Mouse (Mus musculus): ENCODE measurements at regions not wholly inside any gene's neighbourhood (a gene's known extent, or its start where the extent isn't known, plus 50 kb on each side); places are given as distances from the start of the nearest gene placed in this dataset.
A peak's percentile ranks its signal among the peaks of the same experiment; 100 is the strongest.

GRCm38 (mm10) chr15:51103948-51104347, 2780.8 kb upstream of the Gm7489 start:
- DNase-seq (ENCODE audit: low read depth, low spot score) = no peak

GRCm38 (mm10) chr15:51104362-51104761, 2780.3 kb upstream of the Gm7489 start:
- no peak for DNase-seq (ENCODE audit: low read depth, low spot score)

- DNase-seq (ENCODE audit: low read depth, low spot score) = no peak
Measured at GRCm38 (mm10) chr15:51104796-51105195, 2779.9 kb upstream of the Gm7489 start.

GRCm38 (mm10) chr15:51105359-51106008, 2779.2 kb upstream of the Gm7489 start:
- DNase-seq (ENCODE audit: low read depth, low spot score) = no peak

GRCm38 (mm10) chr15:51110186-51110585, 2774.5 kb upstream of the Gm7489 start:
- DNase-seq (ENCODE audit: low read depth, low spot score) = no peak

GRCm38 (mm10) chr15:51125896-51126295, 2758.8 kb upstream of the Gm7489 start:
- DNase-seq (ENCODE audit: low read depth, low spot score) = no peak

GRCm38 (mm10) chr15:51131017-51131416, 2753.7 kb upstream of the Gm7489 start:
- no peak for DNase-seq (ENCODE audit: low read depth, low spot score)

- no peak for DNase-seq (ENCODE audit: low read depth, low spot score)
Measured at GRCm38 (mm10) chr15:51136121-51136520, 2748.6 kb upstream of the Gm7489 start.

GRCm38 (mm10) chr15:51139507-51139906, 2745.2 kb upstream of the Gm7489 start:
- no peak for DNase-seq (ENCODE audit: low read depth, low spot score)

- DNase-seq (ENCODE audit: low read depth, low spot score) = no peak
Measured at GRCm38 (mm10) chr15:51173976-51174620, 2710.6 kb upstream of the Gm7489 start.

GRCm38 (mm10) chr15:51176466-51176865, 2708.2 kb upstream of the Gm7489 start:
- no peak for DNase-seq (ENCODE audit: low read depth, low spot score)

GRCm38 (mm10) chr15:51189134-51189533, 2695.6 kb upstream of the Gm7489 start:
- no peak for DNase-seq (ENCODE audit: low read depth, low spot score)

GRCm38 (mm10) chr15:51197466-51198158, 2687.1 kb upstream of the Gm7489 start:
- no peak for DNase-seq (ENCODE audit: low read depth, low spot score)

- no peak for DNase-seq (ENCODE audit: low read depth, low spot score)
Measured at GRCm38 (mm10) chr15:51203351-51203750, 2681.4 kb upstream of the Gm7489 start.

- peak; percentile 2 for DNase-seq (ENCODE audit: low read depth, low spot score)
Measured at GRCm38 (mm10) chr15:51206050-51206449, 2678.7 kb upstream of the Gm7489 start.

GRCm38 (mm10) chr15:51206773-51207172, 2677.9 kb upstream of the Gm7489 start:
- DNase-seq (ENCODE audit: low read depth, low spot score) = no peak

- DNase-seq (ENCODE audit: low read depth, low spot score) = no peak
Measured at GRCm38 (mm10) chr15:51234873-51235272, 2649.8 kb upstream of the Gm7489 start.

GRCm38 (mm10) chr15:51244596-51244995, 2640.1 kb upstream of the Gm7489 start:
- DNase-seq (ENCODE audit: low read depth, low spot score) = no peak

GRCm38 (mm10) chr15:51247259-51247658, 2637.4 kb upstream of the Gm7489 start:
- DNase-seq (ENCODE audit: low read depth, low spot score) = no peak

GRCm38 (mm10) chr15:51248034-51248788, 2636.5 kb upstream of the Gm7489 start:
- DNase-seq (ENCODE audit: low read depth, low spot score) = no peak

GRCm38 (mm10) chr15:51248789-51249040, 2636.0 kb upstream of the Gm7489 start:
- DNase-seq (ENCODE audit: low read depth, low spot score) = no peak

GRCm38 (mm10) chr15:51254143-51254542, 2630.6 kb upstream of the Gm7489 start:
- no peak for DNase-seq (ENCODE audit: low read depth, low spot score)

Measured in CD4-positive, CD25-positive, alpha-beta regulatory T cell, adult 2 months (primary cell).